9 mouse cellular contexts compared by ENCODE assay signal in genomic region chr2:130362511-130363026, GRCm38 (mm10). TPM values are rescaled to one million over a fixed set of nuclear protein-coding genes. Genes with fewer than 3 reads are reported as not detected.
DNase-seq lines count a peak whose midpoint lies in the region.
"Had no signal": no experiment of that assay in that cellular context is flagged by ENCODE, and none has a peak within 500 bp of the region (broad histone marks: within the 10 kb centered on the region; RNA-seq: fewer than 3 reads in every experiment).

No protein-coding gene starts in this region.

- WGBS in forebrain, embryonic 10.5 days = 5% methylated on average over 14 of the region's 14 CpGs

- DNase-seq in heart, adult 11 months = peak; percentile 60
- DNase-seq in heart, postnatal 25 days (ENCODE audit: low spot score) = no peak
- peak; percentile 52 to 60 for DNase-seq in adrenal gland, adult 18-20 months (ENCODE audit: low spot score in 2 of 2)
- peak; percentile 64 for DNase-seq in forebrain, embryonic 10.5 days (ENCODE audit: extremely low spot score, low spot score)
- peak; percentile 33 for DNase-seq in induced T-regulatory cell, adult 2 months (ENCODE audit: low read depth)
- DNase-seq in left cerebral cortex, postnatal 25 days (ENCODE audit: low spot score in 2 of 2) = peak; percentile 33 to 35
- peak; percentile 49 for DNase-seq in neural tube, embryonic 10.5 days (ENCODE audit: extremely low spot score, low spot score)
- peak; percentile 31 for DNase-seq in urinary bladder, adult 2 months (ENCODE audit: low spot score)
- DNase-seq: liver, embryonic 13.5 days had no signal

- intact Hi-C loops in heart, postnatal 25 days (cut with DNase I) = loop anchor here (1.0 kb wide), 1 partner anchor 71 kb away; no protein-coding TSS in a partner anchor
- intact Hi-C loops in left cerebral cortex, postnatal 25 days (cut with DNase I) = loop anchor here (1.0 kb wide), 1 partner anchor 71 kb away; no protein-coding TSS in a partner anchor

- peak overlapping the region; percentile 30; the same call in 1 of the 2 replicates for H3K4me3 ChIP-seq in forebrain, embryonic 10.5 days
- H3K4me3 ChIP-seq: liver, embryonic 13.5 days had no signal

- H3K36me3 ChIP-seq in forebrain, embryonic 10.5 days (replicated peaks) = no peaks in the 10 kb centered on the region
- H3K36me3 ChIP-seq: liver, embryonic 13.5 days had no signal

- peaks cover 22% of the 10 kb centered on the region for H3K4me1 ChIP-seq in forebrain, embryonic 10.5 days
- H3K4me1 ChIP-seq: liver, embryonic 13.5 days had no signal

- peaks cover 88% of the 10 kb centered on the region for H3K27me3 ChIP-seq in forebrain, embryonic 10.5 days (ENCODE audit: poor library complexity, severe bottlenecking)

- no peak overlapping the region for H3K27ac ChIP-seq in forebrain, embryonic 10.5 days
- H3K27ac ChIP-seq: liver, embryonic 13.5 days had no signal

- no peaks in the 10 kb centered on the region for H3K9me3 ChIP-seq in forebrain, embryonic 10.5 days
- H3K9me3 ChIP-seq: liver, embryonic 13.5 days had no signal

RNA-seq across cellular contexts. Expression of gene Cpxm1, which starts 34.8 kb away (rescaled TPM):
- total RNA-seq in heart, postnatal 25 days (2021) = 1 to 10 TPM; 3.9 to 4.2 TPM
- 1 to 10 TPM; 6.3 to 6.4 TPM for total RNA-seq in adrenal gland, adult 18-20 months (2021)
- 36.7 and 41.8 TPM in 2 replicates for polyA plus RNA-seq in forebrain, embryonic 10.5 days (2016; fragmentation: Nextera tagmentation; extraction: Ambion mirVana)
- total RNA-seq in left cerebral cortex, postnatal 25 days (2021) = 1 to 10 TPM; 5.5 to 7.4 TPM
- 99.0 and 108 TPM in 2 replicates for polyA plus RNA-seq in urinary bladder, adult 2 months (2012; rRNA removed)

RNA-seq across cellular contexts. Expression of gene Gm28372, which starts 42.5 kb away (rescaled TPM):
- not detected for total RNA-seq in heart, postnatal 25 days (2021)
- total RNA-seq in adrenal gland, adult 18-20 months (2021) = not detected
- 0.07 TPM in 1 of 2 replicates, not detected in the other for polyA plus RNA-seq in forebrain, embryonic 10.5 days (2016; fragmentation: Nextera tagmentation; extraction: Ambion mirVana)
- not detected for total RNA-seq in left cerebral cortex, postnatal 25 days (2021)
- not detected in 2 replicates for polyA plus RNA-seq in urinary bladder, adult 2 months (2012; rRNA removed)
- polyA plus RNA-seq: liver, embryonic 13.5 days had no signal

RNA-seq across cellular contexts. Expression of gene 1700020A23Rik, which starts 42.5 kb away (rescaled TPM):
- total RNA-seq in heart, postnatal 25 days (2021) = not detected
- not detected for total RNA-seq in adrenal gland, adult 18-20 months (2021)
- 0.21 and 0.32 TPM in 2 replicates for polyA plus RNA-seq in forebrain, embryonic 10.5 days (2016; fragmentation: Nextera tagmentation; extraction: Ambion mirVana)
- total RNA-seq in left cerebral cortex, postnatal 25 days (2021) = not detected
- not detected in 2 replicates for polyA plus RNA-seq in urinary bladder, adult 2 months (2012; rRNA removed)
- polyA plus RNA-seq: liver, embryonic 13.5 days had no signal

RNA-seq across cellular contexts. Expression of gene Tmem239, which starts 43.7 kb away (rescaled TPM):
- not detected for total RNA-seq in heart, postnatal 25 days (2021)
- total RNA-seq in adrenal gland, adult 18-20 months (2021) = not detected
- polyA plus RNA-seq in forebrain, embryonic 10.5 days (2016; fragmentation: Nextera tagmentation; extraction: Ambion mirVana) = not detected in 2 replicates
- not detected for total RNA-seq in left cerebral cortex, postnatal 25 days (2021)
- not detected in 2 replicates for polyA plus RNA-seq in urinary bladder, adult 2 months (2012; rRNA removed)
- polyA plus RNA-seq: liver, embryonic 13.5 days had no signal
